8 mouse cellular contexts compared by ENCODE assay signal in the genomic region with DNA sequence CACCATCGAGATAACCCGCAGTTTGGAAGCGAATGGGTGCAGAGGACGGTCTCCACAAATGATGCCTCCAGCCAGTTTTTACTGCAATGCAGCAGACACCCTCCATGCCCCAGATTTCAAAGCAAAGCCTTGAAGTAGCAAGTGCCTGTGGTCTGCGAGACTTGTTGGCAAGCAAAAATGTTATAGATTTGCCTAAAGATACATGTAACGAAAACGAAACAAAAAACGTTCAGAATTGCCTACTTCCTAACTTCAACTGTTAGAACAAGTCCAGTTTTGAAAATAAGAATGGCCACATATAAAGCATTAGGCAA. TPM values are rescaled to one million over a fixed set of nuclear protein-coding genes. Genes with fewer than 3 reads are reported as not detected.
A peak's percentile ranks its signal among the peaks of the same experiment; 100 is the strongest.
DNase-seq lines count a peak whose midpoint lies in the region; ATAC-seq and TF ChIP-seq lines count a peak whose summit lies in the region.

No protein-coding gene starts in this region.

- 3% methylated on average over 8 of the region's 8 CpGs for WGBS in heart, adult 2 months
- WGBS in forebrain, embryonic 10.5 days, result 22% methylated on average over 8 of the region's 8 CpGs
- WGBS in liver, embryonic 11.5 days, result 15% methylated on average over 8 of the region's 8 CpGs
- 9% methylated on average over 8 of the region's 8 CpGs for WGBS in stomach, postnatal 0 days

- H3K9ac ChIP-seq in heart, adult 2 months (ENCODE audit: low read depth, low read length), result peak overlapping the region; percentile 82
- peak overlapping the region; percentile 98 for H3K9ac ChIP-seq in liver, embryonic 11.5 days (ENCODE audit: low read depth, low read length)
- H3K9ac ChIP-seq in stomach, postnatal 0 days (ENCODE audit: low read length), result peak overlapping the region; percentile 96

- DNase-seq in heart, adult 2 months, result no peak
- DNase-seq in heart, adult 9 months (ENCODE audit: low spot score in 2 of 2), result no peak
- DNase-seq in forebrain, embryonic 10.5 days (ENCODE audit: extremely low spot score, low spot score), result no peak
- no peak for DNase-seq in liver, embryonic 11.5 days (ENCODE audit: low spot score)
- no peak for DNase-seq in stomach, postnatal 0 days (ENCODE audit: low spot score)
- DNase-seq in adrenal gland, postnatal 4 days (ENCODE audit: low spot score in 2 of 2), result no peak

- no peak for TF ChIP-seq CTCF in heart, adult 2 months (IDR thresholded peaks at IDR 0.05)
- TF ChIP-seq CTCF in stomach, postnatal 0 days (IDR thresholded peaks at IDR 0.05; ENCODE audit: low read depth), result no peak

- TF ChIP-seq POLR2A in heart, adult 2 months (IDR thresholded peaks at IDR 0.05; ENCODE audit: insufficient read depth, low read depth, low read length), result no peak

- H3K4me2 ChIP-seq in liver, embryonic 11.5 days, result peak overlapping the region; percentile 76
- H3K4me2 ChIP-seq in stomach, postnatal 0 days (replicated peaks; ENCODE audit: low read depth), result peak overlapping the region; percentile 77

- TF ChIP-seq EP300 in heart, adult 2 months (IDR thresholded peaks at IDR 0.05; ENCODE audit: insufficient read depth, low read depth, low read length), result no peak
- no peak for TF ChIP-seq EP300 in stomach, postnatal 0 days (optimal IDR thresholded peaks at IDR 0.05)

- H3K4me3 ChIP-seq in heart, adult 2 months, result peak overlapping the region; percentile 81
- H3K4me3 ChIP-seq in forebrain, embryonic 10.5 days, result peak overlapping the region; percentile 79
- H3K4me3 ChIP-seq in liver, embryonic 11.5 days (ENCODE audit: low read depth, low read length), result peak overlapping the region; percentile 88
- peak overlapping the region; percentile 93 for H3K4me3 ChIP-seq in stomach, postnatal 0 days (ENCODE audit: low read depth, low read length)

- peaks cover 11% of the 10 kb centered on the region for H3K4me1 ChIP-seq in heart, adult 2 months (ENCODE audit: control insufficient read depth, insufficient read depth, low read length)
- peaks cover 27% of the 10 kb centered on the region for H3K4me1 ChIP-seq in forebrain, embryonic 10.5 days
- H3K4me1 ChIP-seq in liver, embryonic 11.5 days (replicated peaks; ENCODE audit: control insufficient read depth, insufficient read depth, low read length), result peaks cover 16% of the 10 kb centered on the region
- 0 out of 2 replicates have a peak, but pooled peaks cover 4% of the 10 kb centered on the region for H3K4me1 ChIP-seq in stomach, postnatal 0 days (replicated peaks; ENCODE audit: control insufficient read depth, insufficient read depth)

- H3K9me3 ChIP-seq in forebrain, embryonic 10.5 days, result no peaks in the 10 kb centered on the region
- H3K9me3 ChIP-seq in liver, embryonic 11.5 days (ENCODE audit: control insufficient read depth, low read length), result no peaks in the 10 kb centered on the region
- no peaks in the 10 kb centered on the region for H3K9me3 ChIP-seq in stomach, postnatal 0 days (ENCODE audit: control insufficient read depth, low read length)

- peak overlapping the region; percentile 99 for H3K27ac ChIP-seq in heart, adult 2 months
- H3K27ac ChIP-seq in forebrain, embryonic 10.5 days, result peak overlapping the region; percentile 99
- peak overlapping the region; percentile 99 for H3K27ac ChIP-seq in liver, embryonic 11.5 days (ENCODE audit: low read depth, low read length)
- peak overlapping the region; percentile 100 for H3K27ac ChIP-seq in stomach, postnatal 0 days (replicated peaks)

- H3K27me3 ChIP-seq in heart, adult 2 months (ENCODE audit: control insufficient read depth, insufficient read depth, low read length), result no peaks in the 10 kb centered on the region
- no peaks in the 10 kb centered on the region for H3K27me3 ChIP-seq in forebrain, embryonic 10.5 days (ENCODE audit: poor library complexity, severe bottlenecking)
- H3K27me3 ChIP-seq in liver, embryonic 11.5 days (replicated peaks; ENCODE audit: control insufficient read depth, insufficient read depth, low read length), result no peaks in the 10 kb centered on the region
- H3K27me3 ChIP-seq in stomach, postnatal 0 days (ENCODE audit: control insufficient read depth, insufficient read depth, low read length), result no peaks in the 10 kb centered on the region

- peak; percentile 24 for ATAC-seq in CD4-positive, CD25-positive, alpha-beta regulatory T cell, adult 4 months
- no peak for ATAC-seq in liver, embryonic 11.5 days (replicated peaks; ENCODE audit: low FRiP score)
- ATAC-seq in stomach, postnatal 0 days (ENCODE audit: low FRiP score, low TSS enrichment), result no peak
- no peak for ATAC-seq in monocyte, adult 5-6 weeks (replicated peaks; ENCODE audit: insufficient number of reproducible peaks, low FRiP score, low TSS enrichment, poor library complexity, severe bottlenecking)

- intact Hi-C loops in heart, adult 2 months (cut with DNase I), result loop anchor here (5.0 kb wide), 1 partner anchor 124 kb away; a partner anchor contains a TSS

- H3K36me3 ChIP-seq in heart, adult 2 months (ENCODE audit: control insufficient read depth, insufficient read depth, low read length), result peaks cover 21% of the 10 kb centered on the region
- H3K36me3 ChIP-seq in forebrain, embryonic 10.5 days (replicated peaks), result peaks cover 10% of the 10 kb centered on the region
- no peaks in the 10 kb centered on the region for H3K36me3 ChIP-seq in liver, embryonic 11.5 days (ENCODE audit: control insufficient read depth, insufficient read depth, low read length)
- H3K36me3 ChIP-seq in stomach, postnatal 0 days (ENCODE audit: control insufficient read depth, insufficient read depth, low read length), result no peaks in the 10 kb centered on the region

- peaks cover 7% of the 10 kb centered on the region for H3K79me2 ChIP-seq in heart, adult 2 months (replicated peaks; ENCODE audit: control insufficient read depth, insufficient read depth, low read length)

RNA-seq across cellular contexts. Expression of a gene that starts 0.5 kb away (rescaled TPM):
- 10 to 100 TPM; 28.9 to 30.6 TPM for total RNA-seq in heart, adult 2 months (2021)
- 7.7 and 15.6 TPM in 2 replicates for polyA plus RNA-seq in heart, adult 2 months (2012; rRNA removed)
- 10 to 100 TPM; 22.9 to 27.2 TPM for polyA plus RNA-seq in CD4-positive, CD25-positive, alpha-beta regulatory T cell, adult 4 months (2017; shearing (Covaris generic))
- polyA plus RNA-seq in forebrain, embryonic 10.5 days (2016; fragmentation: Nextera tagmentation; extraction: Ambion mirVana), result 34.6 and 37.3 TPM in 2 replicates
- polyA plus RNA-seq in liver, embryonic 11.5 days (2014; fragmentation: Nextera tagmentation; extraction: Ambion mirVana), result 24.4 and 27.9 TPM in 2 replicates
- polyA plus RNA-seq in stomach, postnatal 0 days (2015; fragmentation: Nextera tagmentation; extraction: Ambion mirVana), result 9.3 and 10.8 TPM in 2 replicates
- 10 to 100 TPM; 47.8 to 50.0 TPM for total RNA-seq in adrenal gland, postnatal 4 days (2021)
- total RNA-seq in monocyte, adult 5-6 weeks (2017), result 75.5 to 79.5 TPM (median 77.3 TPM) in 3 replicates

RNA-seq across cellular contexts. Expression of a gene that starts 33.8 kb away (rescaled TPM):
- 10 to 100 TPM; 84.5 to 85.9 TPM for total RNA-seq in heart, adult 2 months (2021)
- polyA plus RNA-seq in heart, adult 2 months (2012; rRNA removed), result 44.1 and 89.8 TPM in 2 replicates
- not detected for polyA plus RNA-seq in CD4-positive, CD25-positive, alpha-beta regulatory T cell, adult 4 months (2017; shearing (Covaris generic))
- polyA plus RNA-seq in forebrain, embryonic 10.5 days (2016; fragmentation: Nextera tagmentation; extraction: Ambion mirVana), result 58.4 and 63.8 TPM in 2 replicates
- 56.8 and 57.5 TPM in 2 replicates for polyA plus RNA-seq in liver, embryonic 11.5 days (2014; fragmentation: Nextera tagmentation; extraction: Ambion mirVana)
- 80.5 and 85.8 TPM in 2 replicates for polyA plus RNA-seq in stomach, postnatal 0 days (2015; fragmentation: Nextera tagmentation; extraction: Ambion mirVana)
- total RNA-seq in adrenal gland, postnatal 4 days (2021), result 100 to 1,000 TPM; 108 to 112 TPM
- 0.29 to 1.2 TPM (median 0.32 TPM) in 3 replicates for total RNA-seq in monocyte, adult 5-6 weeks (2017)

Comparison
In these comparisons a context has a peak if more than half of its experiments do, and no peak if none do; other contexts are left out.
1. RNA of a gene that starts 33.8 kb away (polyA plus RNA-seq): 80.5 to 85.8 TPM in stomach, postnatal 0 days, 58.4 to 63.8 TPM in forebrain, embryonic 10.5 days, 56.8 to 57.5 TPM in liver, embryonic 11.5 days and 44.1 to 89.8 TPM in heart, adult 2 months; not detected in CD4-positive, CD25-positive, alpha-beta regulatory T cell, adult 4 months; every median in the first group is over 10 times any median in the second.
2. Peak in every context shown above with its lines, with median percentiles within 50 percentile points of each other: H3K27ac ChIP-seq, H3K4me3 ChIP-seq and H3K9ac ChIP-seq.